In the genomic region with DNA sequence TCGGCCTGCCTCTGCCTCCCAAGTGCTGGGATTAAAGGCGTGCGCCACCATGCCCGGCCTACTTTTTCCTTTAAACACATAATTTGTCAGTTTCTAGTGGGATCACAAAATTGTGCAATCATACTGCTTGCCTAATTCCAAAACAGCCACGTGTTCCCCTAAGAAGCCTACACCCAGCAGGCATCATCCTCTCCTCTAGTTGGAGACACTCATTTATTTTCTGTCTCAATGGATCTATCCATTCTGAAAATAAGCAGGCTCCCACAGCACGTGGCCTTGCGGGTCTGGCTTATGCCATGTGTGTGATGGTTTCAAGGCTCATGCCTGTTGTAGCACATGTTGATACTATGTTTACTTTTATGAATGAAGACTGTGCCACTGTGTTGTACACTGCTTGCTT, we compare ENCODE assay signal across 21 mouse cellular contexts. TPM values are rescaled to one million over a fixed set of nuclear protein-coding genes. Genes with fewer than 3 reads are reported as not detected.
A peak's percentile ranks its signal among the peaks of the same experiment; 100 is the strongest.
DNase-seq lines count a peak whose midpoint lies in the region; ATAC-seq and TF ChIP-seq lines count a peak whose summit lies in the region.
"Had no signal": no experiment of that assay in that cellular context is flagged by ENCODE, and none has a peak within 500 bp of the region (broad histone marks: within the 10 kb centered on the region; RNA-seq: fewer than 3 reads in every experiment).

No protein-coding gene starts in this region.

- no peak overlapping the region for H3K4me2 ChIP-seq in midbrain, embryonic 11.5 days
- no peak overlapping the region for H3K4me2 ChIP-seq in midbrain, postnatal 0 days (ENCODE audit: low read depth, low read length, poor library complexity, severe bottlenecking)
- H3K4me2 ChIP-seq: embryonic facial prominence, embryonic 15.5 days; forebrain, embryonic 15.5 days; heart, embryonic 13.5 days; hindbrain, embryonic 12.5 days had no signal

- no peaks in the 10 kb centered on the region for H3K27me3 ChIP-seq in midbrain, embryonic 11.5 days (ENCODE audit: control insufficient read depth, insufficient read depth, low read length)
- H3K27me3 ChIP-seq in midbrain, postnatal 0 days (ENCODE audit: insufficient read depth, low read length), result no peaks in the 10 kb centered on the region
- H3K27me3 ChIP-seq: embryonic facial prominence, embryonic 15.5 days; forebrain, embryonic 15.5 days; heart, embryonic 13.5 days; hindbrain, embryonic 12.5 days had no signal

- DNase-seq in midbrain, embryonic 11.5 days (ENCODE audit: low spot score, missing footprints), result peak; percentile 53
- DNase-seq in midbrain, postnatal 0 days (ENCODE audit: low spot score), result no peak
- DNase-seq in adrenal gland, postnatal 10 days, result no peak
- no peak for DNase-seq in B cell, adult 2 months
- DNase-seq: adrenal gland, adult 2 months; adrenal gland, postnatal 36 days; cerebellum, adult 11 months; cerebellum, adult 8-10 months; cerebellum, postnatal 14 days; embryo, embryonic 11 days; gastrocnemius, postnatal 10 days; heart, postnatal 4 days had no signal

- WGBS in midbrain, embryonic 11.5 days, result 93% methylated on average over 7 of the region's 7 CpGs
- 94% methylated on average over 7 of the region's 7 CpGs for WGBS in midbrain, postnatal 0 days

- H3K4me3 ChIP-seq in midbrain, embryonic 11.5 days (ENCODE audit: low read depth, low read length), result no peak overlapping the region
- H3K4me3 ChIP-seq in midbrain, postnatal 0 days (ENCODE audit: low read depth, low read length), result no peak overlapping the region
- H3K4me3 ChIP-seq in bone marrow macrophage, adult 2 months (ENCODE audit: insufficient read depth, low read length), result no peak overlapping the region
- H3K4me3 ChIP-seq: embryonic facial prominence, embryonic 15.5 days; erythroblast, embryonic 14.5 days; forebrain, embryonic 10.5 days; forebrain, embryonic 15.5 days; heart, embryonic 13.5 days; hindbrain, embryonic 12.5 days had no signal

- H3K9me3 ChIP-seq in midbrain, embryonic 11.5 days (ENCODE audit: control insufficient read depth, low read length), result no peaks in the 10 kb centered on the region
- H3K9me3 ChIP-seq in midbrain, postnatal 0 days (ENCODE audit: low read length), result no peaks in the 10 kb centered on the region
- H3K9me3 ChIP-seq: embryonic facial prominence, embryonic 15.5 days; forebrain, embryonic 10.5 days; forebrain, embryonic 15.5 days; heart, embryonic 13.5 days; hindbrain, embryonic 12.5 days had no signal

- H3K36me3 ChIP-seq in midbrain, embryonic 11.5 days (ENCODE audit: control insufficient read depth, insufficient read depth, low read length), result no peaks in the 10 kb centered on the region
- H3K36me3 ChIP-seq in midbrain, postnatal 0 days (ENCODE audit: insufficient read depth, low read length), result no peaks in the 10 kb centered on the region
- H3K36me3 ChIP-seq: embryonic facial prominence, embryonic 15.5 days; forebrain, embryonic 10.5 days; forebrain, embryonic 15.5 days; heart, embryonic 13.5 days; hindbrain, embryonic 12.5 days had no signal

- no peak for TF ChIP-seq CTCF in midbrain, postnatal 0 days (IDR thresholded peaks at IDR 0.05)
- no peak for TF ChIP-seq CTCF in bone marrow macrophage, adult 2 months (IDR thresholded peaks at IDR 0.05; ENCODE audit: low read depth, low read length)

- no peak for TF ChIP-seq POLR2A in bone marrow macrophage, adult 2 months (IDR thresholded peaks at IDR 0.05; ENCODE audit: borderline replicate concordance, low read depth, low read length)

- H3K4me1 ChIP-seq in midbrain, embryonic 11.5 days (ENCODE audit: control insufficient read depth, insufficient read depth, low read length), result peaks cover 11% of the 10 kb centered on the region
- peaks cover 2% of the 10 kb centered on the region; the same call in 1 of the 2 replicates for H3K4me1 ChIP-seq in midbrain, postnatal 0 days (ENCODE audit: insufficient read depth, low read length)
- peaks cover 56% of the 10 kb centered on the region for H3K4me1 ChIP-seq in bone marrow macrophage, adult 2 months (ENCODE audit: control insufficient read depth, insufficient read depth, low read length)

- no peak for ATAC-seq in midbrain, embryonic 11.5 days (ENCODE audit: low FRiP score)
- no peak for ATAC-seq in midbrain, postnatal 0 days (ENCODE audit: low FRiP score)
- 0 out of 2 replicates have a peak, but pooled peaks have one; percentile 26 for ATAC-seq in megakaryocyte progenitor cell, adult 5-6 weeks (replicated peaks; ENCODE audit: poor library complexity)
- ATAC-seq: forebrain, embryonic 15.5 days; hindbrain, postnatal 0 days had no signal

- no peak overlapping the region for H3K27ac ChIP-seq in midbrain, embryonic 11.5 days (ENCODE audit: low read depth, low read length)
- H3K27ac ChIP-seq in midbrain, postnatal 0 days (ENCODE audit: low read depth, low read length), result no peak overlapping the region
- H3K27ac ChIP-seq in bone marrow macrophage, adult 2 months (ENCODE audit: insufficient read depth, low read depth, low read length), result peak overlapping the region; percentile 65
- H3K27ac ChIP-seq: embryonic facial prominence, embryonic 15.5 days; forebrain, embryonic 10.5 days; forebrain, embryonic 15.5 days; heart, embryonic 13.5 days; hindbrain, embryonic 12.5 days; hindbrain, postnatal 0 days had no signal

- H3K9ac ChIP-seq in midbrain, embryonic 11.5 days (ENCODE audit: low read length), result no peak overlapping the region
- H3K9ac ChIP-seq in midbrain, postnatal 0 days (replicated peaks; ENCODE audit: low read length, poor library complexity, severe bottlenecking), result no peak overlapping the region
- H3K9ac ChIP-seq: embryonic facial prominence, embryonic 15.5 days; forebrain, embryonic 15.5 days; heart, embryonic 13.5 days; hindbrain, embryonic 12.5 days had no signal

RNA-seq across cellular contexts. Expression of gene Nav1, which starts 32.8 kb away (rescaled TPM):
- polyA plus RNA-seq in midbrain, embryonic 11.5 days (2014; fragmentation: Nextera tagmentation; extraction: Ambion mirVana), result 10.4 and 13.3 TPM in 2 replicates
- 99.1 and 109 TPM in 2 replicates for total RNA-seq in midbrain, postnatal 0 days (2014; rRNA removed)
- polyA plus RNA-seq in midbrain, postnatal 0 days (2015; fragmentation: Nextera tagmentation; extraction: Ambion mirVana), result 37.3 and 46.5 TPM in 2 replicates
- polyA plus RNA-seq in bone marrow macrophage, adult 2 months (2012; ENCODE audit: insufficient read depth, insufficient read length, missing spikeins), result 80.6 and 81.3 TPM in 2 replicates
- total RNA-seq in megakaryocyte progenitor cell, adult 5-6 weeks (2015), result 15.7 and 16.9 TPM in 2 replicates
- 2.0 and 2.8 TPM in 2 replicates for total RNA-seq in megakaryocyte progenitor cell, adult 5-6 weeks (2017)
- 10 to 100 TPM; 20.8 to 35.2 TPM for total RNA-seq in adrenal gland, postnatal 10 days (2021)
